Mouse (Mus musculus) kidney, embryonic 15.5 days (tissue): ENCODE measurements at regions not wholly inside any gene's neighbourhood (a gene's known extent, or its start where the extent isn't known, plus 50 kb on each side); places are given as distances from the start of the nearest gene placed in this dataset.

ENCODE experiments used
- ATAC-seq: fragments of 200-750 bp; cut with Nextera tagmentation; replicated peaks from 2 replicates; pipeline ENCODE4 v1.8.0; 2017; ENCODE audit warnings: moderate TSS enrichment; ENCODE audit not compliant: low FRiP score
- H3K27ac ChIP-seq: fragments of 300-500 bp; sonication (generic); 2 replicates; pipeline ENCODE4 v1.5.1; 2015; ENCODE audit warnings: mild to moderate bottlenecking, inconsistent platforms
- H3K27me3 ChIP-seq: fragments of 300-500 bp; sonication (generic); 2 replicates; pipeline ENCODE4 v1.6.1; 2015; ENCODE audit warnings: inconsistent platforms
- H3K36me3 ChIP-seq: fragments of 300-500 bp; sonication (generic); 2 replicates; pipeline ENCODE4 v1.6.1; 2015; ENCODE audit warnings: inconsistent platforms
- H3K4me1 ChIP-seq: fragments of 300-500 bp; sonication (generic); 2 replicates; pipeline ENCODE4 v1.6.1; 2015; ENCODE audit warnings: inconsistent platforms
- H3K4me2 ChIP-seq: fragments of 300-500 bp; sonication (generic); 2 replicates; pipeline ENCODE4 v1.6.1; 2015; ENCODE audit warnings: moderate library complexity, mild to moderate bottlenecking, inconsistent platforms
- H3K4me3 ChIP-seq: fragments of 300-500 bp; sonication (generic); replicated peaks from 2 replicates; pipeline ENCODE4 v1.5.1; 2015; ENCODE audit warnings: mild to moderate bottlenecking, inconsistent platforms
- H3K9ac ChIP-seq: fragments of 300-500 bp; sonication (generic); 2 replicates; pipeline ENCODE4 v1.6.1; 2015; ENCODE audit warnings: mild to moderate bottlenecking, inconsistent platforms
- H3K9me3 ChIP-seq: fragments of 300-500 bp; sonication (generic); replicated peaks from 2 replicates; pipeline ENCODE4 v1.6.1; 2016; ENCODE audit warnings: inconsistent platforms
- WGBS: fragments of 180-500 bp; shearing (Covaris S2); methylation state at CpG from one replicate; pipeline ENCODE4 v1.1.7; 2015; ENCODE audit warnings: mixed read lengths; 5-methylcytosine and 5-hydroxymethylcytosine counted together

DNA sequence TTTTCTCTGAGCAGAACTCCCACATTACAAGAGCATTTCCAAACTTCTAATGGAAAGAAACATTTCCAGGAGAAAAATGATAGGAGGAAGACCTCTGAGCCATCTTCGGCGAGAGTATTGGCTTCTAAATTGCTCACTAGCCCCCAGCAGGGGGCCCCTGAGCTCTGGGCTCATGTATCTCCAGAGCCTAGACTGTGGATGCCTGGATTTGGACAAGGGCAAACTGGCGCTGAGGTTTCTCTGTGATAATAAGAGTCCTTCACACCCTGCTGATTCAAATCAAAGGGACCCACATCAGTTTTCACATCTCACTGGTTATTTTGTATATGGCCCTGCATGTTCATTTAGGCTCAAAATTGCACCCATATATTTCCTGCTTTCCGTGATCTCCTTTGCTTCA lies 119.3 kb upstream of the Kif2a start:
- Histone ChIP-seq H3K4me2 (no peak overlapping the region), H3K9me3 (no peaks in the 10 kb centered on the region), H3K27ac (no peak overlapping the region), H3K9ac (no peak overlapping the region), H3K27me3 (no peaks in the 10 kb centered on the region), H3K4me1 (no peaks in the 10 kb centered on the region), H3K36me3 (no peaks in the 10 kb centered on the region), H3K4me3 (no peak overlapping the region)
- 56% methylated on average over 4 of the region's 4 CpGs for whole genome bisulfite sequencing
- ATAC-seq: no peak

DNA sequence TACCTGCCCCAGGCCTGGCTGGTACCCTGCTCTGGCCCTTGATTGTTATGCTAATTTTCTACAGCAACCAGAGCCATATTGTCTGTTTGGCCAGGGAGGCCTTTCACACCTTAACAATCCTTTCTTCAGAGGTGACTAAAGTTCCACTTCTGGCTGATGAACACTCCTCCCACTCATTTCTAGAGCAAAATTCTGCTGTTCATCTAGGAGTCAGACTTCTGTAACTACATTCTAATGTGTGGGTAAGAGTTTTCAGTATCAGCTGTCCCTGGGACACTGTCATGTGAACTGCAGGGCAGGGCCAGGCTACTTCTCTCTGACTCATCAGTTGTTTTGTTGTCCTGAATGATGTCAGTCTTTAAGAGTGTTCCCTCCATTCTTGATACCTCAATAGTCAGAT lies 112.2 kb upstream of the Kif2a start:
- no peaks in the 10 kb centered on the region for H3K36me3 ChIP-seq
- no peaks in the 10 kb centered on the region for H3K4me1 ChIP-seq
- H3K4me2 ChIP-seq: no peak overlapping the region
- no peaks in the 10 kb centered on the region for H3K27me3 ChIP-seq
- no peak overlapping the region for H3K27ac ChIP-seq
- no peaks in the 10 kb centered on the region for H3K9me3 ChIP-seq
- no peak overlapping the region for H3K9ac ChIP-seq
- no peak for ATAC-seq
- no peak overlapping the region for H3K4me3 ChIP-seq

DNA sequence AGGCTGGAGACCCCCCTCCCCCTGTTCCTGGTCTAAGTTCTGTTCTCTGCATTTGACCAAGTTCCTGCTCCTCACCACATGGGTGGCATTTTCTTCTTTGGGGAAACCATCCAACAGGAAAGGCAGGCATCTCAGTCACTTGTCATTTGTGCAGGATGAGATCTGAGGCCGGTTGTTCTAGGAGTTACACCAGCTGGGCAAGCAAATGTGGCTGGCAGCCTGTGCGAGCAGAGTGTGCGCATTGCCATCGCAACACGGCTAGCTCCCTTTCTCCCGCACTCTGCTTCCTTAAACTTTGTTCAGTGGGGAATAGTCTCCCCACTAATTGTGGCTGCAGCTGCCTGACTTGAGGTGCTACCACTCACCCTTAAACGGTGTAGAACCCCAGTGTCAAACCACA lies 104.7 kb upstream of the Kif2a start:
- WGBS: 92% methylated on average over 7 of the region's 7 CpGs
- no peaks in the 10 kb centered on the region for H3K27me3 ChIP-seq
- no peak overlapping the region for H3K27ac ChIP-seq
- H3K9me3 ChIP-seq: no peaks in the 10 kb centered on the region
- H3K36me3 ChIP-seq: no peaks in the 10 kb centered on the region
- no peak for ATAC-seq
- H3K4me3 ChIP-seq: no peak overlapping the region
- no peak overlapping the region for H3K4me2 ChIP-seq
- H3K4me1 ChIP-seq: no peaks in the 10 kb centered on the region
- no peak overlapping the region for H3K9ac ChIP-seq

DNA sequence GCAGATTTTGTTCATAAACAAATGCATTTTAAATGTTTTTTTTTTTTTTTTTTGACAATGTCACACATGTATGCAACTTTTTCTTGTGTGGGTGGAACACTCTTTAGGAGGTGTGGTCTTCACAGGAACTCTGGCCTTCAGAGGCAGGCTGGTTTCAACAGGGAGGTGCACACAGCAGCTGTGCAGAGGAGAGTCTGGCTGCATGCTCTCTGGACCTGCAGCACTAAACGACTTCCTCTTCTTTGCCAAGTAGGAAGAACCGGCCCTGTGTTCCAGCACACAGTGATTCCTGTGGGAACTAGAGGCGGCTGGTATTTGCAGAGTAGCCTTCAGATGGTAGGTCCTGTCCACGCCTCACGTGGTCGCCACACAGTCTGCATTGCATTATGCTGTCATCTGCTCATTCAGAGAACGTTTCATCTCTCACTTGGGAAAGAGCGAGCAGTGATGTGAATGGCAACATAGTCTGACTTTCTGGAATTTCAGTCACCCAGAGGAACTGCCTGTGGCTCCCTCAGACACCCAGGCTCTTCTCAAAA lies 102.3 kb upstream of the Kif2a start:
- no peaks in the 10 kb centered on the region for H3K36me3 ChIP-seq
- no peaks in the 10 kb centered on the region for H3K27me3 ChIP-seq
- 60% methylated on average over 8 of the region's 8 CpGs for WGBS
- ATAC-seq: no peak
- no peak overlapping the region for H3K9ac ChIP-seq
- H3K9me3 ChIP-seq: no peaks in the 10 kb centered on the region
- H3K4me2 ChIP-seq: no peak overlapping the region
- H3K4me3 ChIP-seq: no peak overlapping the region
- no peak overlapping the region for H3K27ac ChIP-seq
- no peaks in the 10 kb centered on the region for H3K4me1 ChIP-seq

DNA sequence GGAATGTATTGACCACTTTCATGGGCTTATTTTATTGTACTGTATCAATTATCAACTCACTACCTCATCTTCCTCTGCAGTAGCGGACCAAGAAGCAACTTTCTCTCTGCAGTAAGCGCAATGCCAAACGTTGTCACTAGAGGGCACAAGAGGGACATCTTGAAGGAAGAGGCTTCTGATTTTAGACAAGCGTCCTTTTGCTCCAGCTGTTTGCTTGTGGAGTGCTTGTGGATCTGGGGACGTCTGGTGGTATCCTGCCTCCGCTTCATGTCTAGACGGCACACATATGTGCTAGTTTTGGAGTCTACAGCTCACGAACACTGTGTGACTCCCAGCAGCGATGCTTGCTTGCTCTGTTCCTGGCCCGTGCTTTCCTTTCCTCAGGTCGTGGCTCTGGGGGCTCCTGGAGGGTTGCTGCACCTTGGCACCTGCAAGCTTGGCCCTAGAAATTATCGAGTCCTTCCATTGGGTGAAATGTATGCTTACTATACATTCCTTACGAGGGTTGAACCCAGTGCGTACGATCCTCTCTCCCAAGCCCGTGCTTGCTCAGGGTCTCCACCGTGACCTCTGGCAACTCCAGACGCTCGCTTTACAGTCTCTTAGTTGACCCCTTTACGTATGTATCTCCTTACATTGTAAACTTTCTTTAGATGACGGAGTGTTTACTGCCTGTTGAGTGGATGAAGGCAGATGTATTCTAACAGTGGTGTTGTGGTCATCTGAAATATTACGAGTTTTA lies 92.2 kb upstream of the Kif2a start:
- no peaks in the 10 kb centered on the region for H3K9me3 ChIP-seq
- H3K4me1 ChIP-seq: 0 out of 2 replicates have a peak, but pooled peaks cover 2% of the 10 kb centered on the region
- H3K4me2 ChIP-seq: 0 out of 2 replicates have a peak overlapping the region, but pooled peaks have one; percentile 38
- H3K27me3 ChIP-seq: no peaks in the 10 kb centered on the region
- H3K36me3 ChIP-seq: no peaks in the 10 kb centered on the region
- WGBS: 47% methylated on average over 22 of the region's 22 CpGs
- no peak overlapping the region for H3K27ac ChIP-seq
- no peak overlapping the region for H3K4me3 ChIP-seq
- 0 out of 2 replicates have a peak, but pooled peaks have one; percentile 49 for ATAC-seq
- H3K9ac ChIP-seq: no peak overlapping the region

DNA sequence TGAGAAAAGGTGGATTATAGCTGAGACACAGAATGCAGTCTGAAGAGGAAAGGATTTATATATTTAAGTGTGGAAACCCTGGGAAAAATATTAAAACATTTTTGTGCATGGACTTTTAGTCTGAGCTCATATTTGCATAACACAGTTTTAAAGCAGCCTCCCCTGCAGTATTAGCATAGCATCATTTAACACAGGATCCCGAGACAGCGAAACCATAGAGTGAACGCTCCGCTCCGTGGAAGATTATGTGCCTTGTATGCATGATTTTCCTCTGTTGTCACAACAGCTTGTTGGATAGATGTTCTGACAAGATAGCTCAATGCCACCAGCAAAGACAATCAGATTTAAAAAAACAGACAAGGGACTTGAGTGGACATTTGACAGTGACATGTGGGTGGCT lies 86.1 kb upstream of the Kif2a start:
- Histone ChIP-seq H3K27ac (no peak overlapping the region), H3K4me2 (no peak overlapping the region), H3K4me1 (no peaks in the 10 kb centered on the region), H3K27me3 (no peaks in the 10 kb centered on the region), H3K36me3 (no peaks in the 10 kb centered on the region), H3K4me3 (no peak overlapping the region), H3K9me3 (no peaks in the 10 kb centered on the region), H3K9ac (no peak overlapping the region)
- 90% methylated on average over 5 of the region's 5 CpGs for WGBS
- ATAC-seq: no peak

DNA sequence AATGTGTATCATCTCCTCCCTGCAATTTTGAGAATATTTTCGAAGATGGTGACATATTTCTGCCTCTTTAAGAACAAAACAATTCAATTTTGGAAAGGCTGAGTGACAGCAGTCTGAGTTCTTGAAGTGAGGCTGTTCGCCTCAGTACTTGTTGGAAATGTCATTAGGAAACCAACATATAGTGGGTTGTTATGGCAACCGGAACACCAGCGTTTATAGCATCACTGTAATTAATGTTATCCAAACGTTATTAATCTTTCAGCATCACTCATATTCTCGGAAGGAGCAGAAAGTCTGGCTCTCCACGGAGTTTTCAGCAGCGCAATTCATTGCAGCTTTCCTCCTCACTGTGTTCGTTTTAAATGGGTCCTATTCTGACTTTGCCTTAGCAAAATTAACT lies 85.6 kb upstream of the Kif2a start:
- Histone ChIP-seq H3K9me3 (no peaks in the 10 kb centered on the region), H3K9ac (no peak overlapping the region), H3K4me3 (no peak overlapping the region), H3K4me2 (no peak overlapping the region), H3K27ac (no peak overlapping the region), H3K27me3 (no peaks in the 10 kb centered on the region), H3K36me3 (no peaks in the 10 kb centered on the region), H3K4me1 (no peaks in the 10 kb centered on the region)
- 66% methylated on average over 9 of the region's 9 CpGs for WGBS
- ATAC-seq: no peak

DNA sequence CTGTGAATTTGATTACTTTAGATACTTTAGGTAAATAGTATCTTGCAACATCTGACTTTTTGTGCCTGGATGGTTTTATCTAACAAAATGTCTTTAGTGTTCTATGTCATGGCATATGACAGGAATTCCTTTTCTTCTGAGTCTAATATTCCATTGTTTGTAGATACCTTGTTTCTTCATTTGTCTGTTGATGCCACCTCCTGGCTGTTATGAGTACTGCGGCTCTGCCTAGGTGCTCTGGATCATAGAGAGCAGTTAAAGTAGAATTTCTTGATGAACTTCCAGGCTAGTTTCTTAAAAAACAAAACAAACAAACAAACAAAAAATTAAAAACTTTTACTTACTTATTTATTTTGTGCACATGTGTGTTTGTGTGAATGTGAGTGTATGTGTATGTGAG lies 83.6 kb upstream of the Kif2a start:
- H3K4me2 ChIP-seq: no peak overlapping the region
- WGBS: 71% methylated on average over 1 of the region's 1 CpGs
- no peaks in the 10 kb centered on the region for H3K9me3 ChIP-seq
- H3K27ac ChIP-seq: no peak overlapping the region
- H3K9ac ChIP-seq: no peak overlapping the region
- H3K4me1 ChIP-seq: no peaks in the 10 kb centered on the region
- H3K36me3 ChIP-seq: no peaks in the 10 kb centered on the region
- H3K27me3 ChIP-seq: no peaks in the 10 kb centered on the region
- no peak for ATAC-seq
- H3K4me3 ChIP-seq: no peak overlapping the region

DNA sequence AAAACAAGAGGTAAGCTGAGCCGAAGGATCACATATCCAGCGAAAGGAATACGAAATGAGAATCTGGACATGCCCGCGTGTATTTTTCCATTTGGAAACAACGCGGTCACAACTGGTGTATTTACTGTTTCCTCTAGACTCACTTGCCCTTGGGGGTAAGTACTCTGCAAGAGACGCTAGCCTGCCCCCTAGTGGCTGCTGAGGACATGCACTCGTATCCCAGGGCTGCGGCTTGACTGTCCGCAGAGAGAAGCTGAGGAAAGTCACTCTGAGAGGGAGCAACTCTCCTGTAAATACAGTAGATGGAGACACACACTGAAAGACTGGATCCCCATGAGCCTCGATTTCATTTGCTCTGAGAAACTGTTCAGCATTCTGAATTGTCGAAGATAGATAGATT lies 79.7 kb upstream of the Kif2a start:
- Histone ChIP-seq H3K4me3 (peak overlapping the region; percentile 17), H3K9me3 (no peaks in the 10 kb centered on the region), H3K4me2 (peak overlapping the region; percentile 46), H3K27ac (no peak overlapping the region), H3K36me3 (no peaks in the 10 kb centered on the region), H3K27me3 (no peaks in the 10 kb centered on the region), H3K9ac (no peak overlapping the region), H3K4me1 (no peaks in the 10 kb centered on the region)
- peak; percentile 79 for ATAC-seq
- 19% methylated on average over 13 of the region's 13 CpGs for WGBS

DNA sequence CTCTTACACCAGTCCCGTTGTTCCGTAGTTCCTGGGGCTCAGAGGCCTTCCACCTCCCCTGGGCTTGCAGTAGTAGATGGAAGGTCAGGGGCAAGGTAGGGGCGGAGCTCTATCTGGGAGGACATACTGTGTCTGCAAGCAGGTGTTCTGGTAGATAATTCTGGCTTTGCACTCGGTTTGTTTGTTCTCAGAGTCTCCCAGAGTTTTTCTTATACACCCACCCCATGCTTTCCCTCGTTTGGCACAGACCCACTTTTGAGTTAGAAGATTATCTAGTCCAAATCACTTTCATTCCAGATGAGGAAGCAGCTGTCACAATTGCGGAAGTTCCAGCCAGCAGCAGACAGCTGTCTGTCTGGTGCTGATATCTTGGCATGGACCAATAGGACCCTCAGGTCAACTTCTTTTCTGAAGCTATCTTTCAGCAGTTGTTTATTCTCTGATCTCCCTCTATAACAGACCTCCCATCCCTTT lies 79.0 kb upstream of the Kif2a start:
- ATAC-seq: peak; percentile 85; the same call in 1 of the 2 replicates
- H3K4me1 ChIP-seq: no peaks in the 10 kb centered on the region
- H3K36me3 ChIP-seq: no peaks in the 10 kb centered on the region
- H3K4me3 ChIP-seq: no peak overlapping the region
- no peaks in the 10 kb centered on the region for H3K9me3 ChIP-seq
- no peaks in the 10 kb centered on the region for H3K27me3 ChIP-seq
- 76% methylated on average over 6 of the region's 6 CpGs for WGBS
- H3K27ac ChIP-seq: no peak overlapping the region
- H3K9ac ChIP-seq: no peak overlapping the region
- H3K4me2 ChIP-seq: peak overlapping the region; percentile 46; the same call in 1 of the 2 replicates

DNA sequence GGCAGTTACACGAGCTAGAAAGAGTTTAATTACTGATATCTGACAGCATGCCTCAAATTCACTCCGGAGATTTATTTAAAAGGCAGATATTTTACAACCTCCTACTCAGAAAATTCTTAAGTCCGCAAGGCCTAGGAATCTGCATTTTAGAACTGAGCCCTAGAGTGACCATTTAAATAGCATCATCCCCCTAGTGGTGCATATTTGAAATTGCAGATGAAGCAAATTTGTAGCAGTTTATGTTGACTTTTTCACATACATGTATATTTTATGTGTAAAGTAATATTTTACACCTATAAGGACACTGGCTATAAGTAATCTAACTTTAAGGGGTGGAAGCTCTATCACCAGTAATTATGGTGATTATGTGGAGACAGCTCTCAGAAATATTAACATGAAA lies 78.2 kb upstream of the Kif2a start:
- no peaks in the 10 kb centered on the region for H3K27me3 ChIP-seq
- no peak overlapping the region for H3K27ac ChIP-seq
- no peaks in the 10 kb centered on the region for H3K36me3 ChIP-seq
- no peak for ATAC-seq
- no peak overlapping the region for H3K4me3 ChIP-seq
- H3K4me2 ChIP-seq: no peak overlapping the region
- 68% methylated on average over 3 of the region's 3 CpGs for WGBS
- H3K4me1 ChIP-seq: no peaks in the 10 kb centered on the region
- no peak overlapping the region for H3K9ac ChIP-seq
- no peaks in the 10 kb centered on the region for H3K9me3 ChIP-seq

DNA sequence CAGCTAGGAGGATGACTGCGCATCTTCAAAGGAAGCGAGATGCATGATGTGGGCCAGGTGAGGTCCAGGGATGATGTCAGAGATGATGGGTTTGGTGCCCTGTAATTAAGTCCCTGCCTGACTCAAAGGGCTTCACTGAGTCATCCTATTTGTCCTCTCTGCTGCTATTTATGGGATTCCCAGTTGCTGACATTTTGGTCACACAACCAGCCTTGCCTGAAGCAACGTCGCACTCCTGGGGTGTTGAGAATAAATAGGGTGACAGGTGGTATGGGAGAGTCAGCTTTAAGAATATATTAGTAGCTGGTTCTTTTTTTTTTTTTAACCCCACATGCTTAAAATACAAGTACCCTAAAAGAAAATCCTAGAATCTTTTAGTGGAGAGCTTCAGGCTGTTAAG lies 75.1 kb upstream of the Kif2a start:
- ATAC-seq: no peak
- Histone ChIP-seq H3K27me3 (no peaks in the 10 kb centered on the region), H3K27ac (no peak overlapping the region), H3K36me3 (no peaks in the 10 kb centered on the region), H3K9ac (no peak overlapping the region), H3K9me3 (no peaks in the 10 kb centered on the region), H3K4me3 (no peak overlapping the region), H3K4me1 (no peaks in the 10 kb centered on the region), H3K4me2 (no peak overlapping the region)
- WGBS: 90% methylated on average over 4 of the region's 4 CpGs
